Mouse (Mus musculus): ENCODE measurements around the gene Supt6. TPM values are rescaled to one million over a fixed set of nuclear protein-coding genes. Genes with fewer than 3 reads are reported as not detected.
A peak's percentile ranks its signal among the peaks of the same experiment; 100 is the strongest.

The Supt6 gene
- polyA plus RNA-seq, 1 experiment from 2014 or later, result 17.7 TPM

GRCm38 (mm10) chr11:78245261-78245626 lies 543 bp downstream of the Supt6 start:
- under 1% methylated on average over 19 of the region's 19 CpGs for WGBS
- peak overlapping the region; percentile 91 for H3K27ac ChIP-seq (ENCODE audit: low read depth, low read length)
- H3K4me3 ChIP-seq (ENCODE audit: low read depth, low read length), result peak overlapping the region; percentile 51
- ATAC-seq (no peak), DNase-seq (ENCODE audit: low spot score) (no peak)
- H3K9me3 ChIP-seq (replicated peaks; ENCODE audit: control insufficient read depth, low read length), result no peaks in the 10 kb centered on the region
- H3K27me3 ChIP-seq (replicated peaks; ENCODE audit: control insufficient read depth, insufficient read depth, low read length), result no peaks in the 10 kb centered on the region
- peak overlapping the region; percentile 73 for H3K4me2 ChIP-seq (ENCODE audit: low read length)
- H3K4me1 ChIP-seq (ENCODE audit: control insufficient read depth, insufficient read depth, low read length), result peaks cover 19% of the 10 kb centered on the region
- peaks cover 9% of the 10 kb centered on the region for H3K36me3 ChIP-seq (ENCODE audit: control insufficient read depth, insufficient read depth, low read length)
- peak overlapping the region; percentile 77 for H3K9ac ChIP-seq (ENCODE audit: low read length)

- peaks cover 32% of the 10 kb centered on the region for H3K36me3 ChIP-seq (ENCODE audit: control insufficient read depth, insufficient read depth, low read length)
- H3K9me3 ChIP-seq (replicated peaks; ENCODE audit: control insufficient read depth, low read length), result no peaks in the 10 kb centered on the region
- no peak overlapping the region for H3K27ac ChIP-seq (ENCODE audit: low read depth, low read length)
- peaks cover 8% of the 10 kb centered on the region for H3K4me1 ChIP-seq (ENCODE audit: control insufficient read depth, insufficient read depth, low read length)
- no peak for ATAC-seq
- no peak for DNase-seq (ENCODE audit: low spot score)
- H3K4me2 ChIP-seq (ENCODE audit: low read length), result no peak overlapping the region
- no peak overlapping the region for H3K9ac ChIP-seq (ENCODE audit: low read length)
- 88% methylated on average over 9 of the region's 9 CpGs for WGBS
- no peak overlapping the region for H3K4me3 ChIP-seq (ENCODE audit: low read depth, low read length)
- no peaks in the 10 kb centered on the region for H3K27me3 ChIP-seq (replicated peaks; ENCODE audit: control insufficient read depth, insufficient read depth, low read length)
Observed at GRCm38 (mm10) chr11:78240193-78240857, 5.5 kb downstream of the Supt6 start.

- no peak for DNase-seq (ENCODE audit: low spot score)
- no peak overlapping the region for H3K27ac ChIP-seq (ENCODE audit: low read depth, low read length)
- no peak overlapping the region for H3K4me3 ChIP-seq (ENCODE audit: low read depth, low read length)
- H3K36me3 ChIP-seq (ENCODE audit: control insufficient read depth, insufficient read depth, low read length), result peaks cover 79% of the 10 kb centered on the region
- no peak overlapping the region for H3K4me2 ChIP-seq (ENCODE audit: low read length)
- ATAC-seq, result no peak
- no peak overlapping the region for H3K9ac ChIP-seq (ENCODE audit: low read length)
- no peaks in the 10 kb centered on the region for H3K27me3 ChIP-seq (replicated peaks; ENCODE audit: control insufficient read depth, insufficient read depth, low read length)
- no peaks in the 10 kb centered on the region for H3K4me1 ChIP-seq (ENCODE audit: control insufficient read depth, insufficient read depth, low read length)
- 90% methylated on average over 6 of the region's 6 CpGs for WGBS
- H3K9me3 ChIP-seq (replicated peaks; ENCODE audit: control insufficient read depth, low read length), result no peaks in the 10 kb centered on the region
Observed at GRCm38 (mm10) chr11:78231518-78231917, 14.3 kb downstream of the Supt6 start.

DNA sequence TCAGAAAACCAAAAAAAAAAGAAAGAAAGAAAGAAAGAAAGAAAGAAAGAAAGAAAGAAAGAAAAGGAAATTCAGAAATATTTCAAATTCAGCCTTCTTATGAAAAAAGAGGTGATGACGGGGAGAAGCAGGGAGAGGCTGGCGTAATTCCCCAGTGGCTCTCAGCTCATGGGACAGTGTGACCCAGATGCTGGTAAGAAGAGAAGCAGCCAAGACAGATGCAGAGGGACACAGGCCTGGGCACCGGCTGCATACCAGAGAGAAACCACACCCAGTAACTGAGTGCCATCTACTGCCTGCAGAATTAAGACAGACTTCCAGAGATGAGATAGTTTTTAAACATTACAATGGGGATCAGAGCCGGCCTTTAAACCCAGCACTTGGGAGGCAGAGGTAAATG lies 22.2 kb downstream of the Supt6 start:
- Histone ChIP-seq H3K27ac (ENCODE audit: low read depth, low read length) (no peak overlapping the region), H3K4me1 (ENCODE audit: control insufficient read depth, insufficient read depth, low read length) (no peaks in the 10 kb centered on the region), H3K4me2 (ENCODE audit: low read length) (no peak overlapping the region), H3K27me3 (replicated peaks; ENCODE audit: control insufficient read depth, insufficient read depth, low read length) (no peaks in the 10 kb centered on the region), H3K9ac (ENCODE audit: low read length) (no peak overlapping the region), H3K9me3 (replicated peaks; ENCODE audit: control insufficient read depth, low read length) (no peaks in the 10 kb centered on the region), H3K4me3 (ENCODE audit: low read depth, low read length) (no peak overlapping the region), H3K36me3 (ENCODE audit: control insufficient read depth, insufficient read depth, low read length) (peaks cover 98% of the 10 kb centered on the region)
- DNase-seq (ENCODE audit: low spot score) (no peak), ATAC-seq (no peak)
- WGBS, result 92% methylated on average over 4 of the region's 4 CpGs

- no peak overlapping the region for H3K4me2 ChIP-seq (ENCODE audit: low read length)
- no peaks in the 10 kb centered on the region for H3K27me3 ChIP-seq (replicated peaks; ENCODE audit: control insufficient read depth, insufficient read depth, low read length)
- no peak for DNase-seq (ENCODE audit: low spot score)
- H3K9me3 ChIP-seq (replicated peaks; ENCODE audit: control insufficient read depth, low read length), result no peaks in the 10 kb centered on the region
- H3K4me1 ChIP-seq (ENCODE audit: control insufficient read depth, insufficient read depth, low read length), result no peaks in the 10 kb centered on the region
- no peak overlapping the region for H3K9ac ChIP-seq (ENCODE audit: low read length)
- 94% methylated on average over 11 of the region's 11 CpGs for WGBS
- H3K27ac ChIP-seq (ENCODE audit: low read depth, low read length), result no peak overlapping the region
- H3K36me3 ChIP-seq (ENCODE audit: control insufficient read depth, insufficient read depth, low read length), result peaks cover 98% of the 10 kb centered on the region
- no peak overlapping the region for H3K4me3 ChIP-seq (ENCODE audit: low read depth, low read length)
- ATAC-seq, result no peak
Observed at GRCm38 (mm10) chr11:78215709-78216317, 30.0 kb downstream of the Supt6 start.

- peaks cover 99% of the 10 kb centered on the region for H3K36me3 ChIP-seq (ENCODE audit: control insufficient read depth, insufficient read depth, low read length)
- ATAC-seq (no peak), DNase-seq (ENCODE audit: low spot score) (no peak)
- H3K27ac ChIP-seq (ENCODE audit: low read depth, low read length), result no peak overlapping the region
- no peaks in the 10 kb centered on the region for H3K4me1 ChIP-seq (ENCODE audit: control insufficient read depth, insufficient read depth, low read length)
- 94% methylated on average over 14 of the region's 14 CpGs for WGBS
- H3K27me3 ChIP-seq (replicated peaks; ENCODE audit: control insufficient read depth, insufficient read depth, low read length), result no peaks in the 10 kb centered on the region
- H3K4me2 ChIP-seq (ENCODE audit: low read length), result no peak overlapping the region
- no peak overlapping the region for H3K4me3 ChIP-seq (ENCODE audit: low read depth, low read length)
- H3K9ac ChIP-seq (ENCODE audit: low read length), result no peak overlapping the region
- no peaks in the 10 kb centered on the region for H3K9me3 ChIP-seq (replicated peaks; ENCODE audit: control insufficient read depth, low read length)
Observed at GRCm38 (mm10) chr11:78213086-78213817, 32.5 kb downstream of the Supt6 start.

- Histone ChIP-seq H3K9ac (ENCODE audit: low read length) (no peak overlapping the region), H3K27ac (ENCODE audit: low read depth, low read length) (no peak overlapping the region), H3K9me3 (replicated peaks; ENCODE audit: control insufficient read depth, low read length) (no peaks in the 10 kb centered on the region), H3K36me3 (ENCODE audit: control insufficient read depth, insufficient read depth, low read length) (peaks cover 99% of the 10 kb centered on the region), H3K27me3 (replicated peaks; ENCODE audit: control insufficient read depth, insufficient read depth, low read length) (no peaks in the 10 kb centered on the region), H3K4me1 (ENCODE audit: control insufficient read depth, insufficient read depth, low read length) (no peaks in the 10 kb centered on the region), H3K4me3 (ENCODE audit: low read depth, low read length) (no peak overlapping the region), H3K4me2 (ENCODE audit: low read length) (no peak overlapping the region)
- no peak for DNase-seq (ENCODE audit: low spot score)
- 93% methylated on average over 5 of the region's 5 CpGs for WGBS
- no peak for ATAC-seq
Observed at GRCm38 (mm10) chr11:78211513-78211912, 34.3 kb downstream of the Supt6 start.

DNA sequence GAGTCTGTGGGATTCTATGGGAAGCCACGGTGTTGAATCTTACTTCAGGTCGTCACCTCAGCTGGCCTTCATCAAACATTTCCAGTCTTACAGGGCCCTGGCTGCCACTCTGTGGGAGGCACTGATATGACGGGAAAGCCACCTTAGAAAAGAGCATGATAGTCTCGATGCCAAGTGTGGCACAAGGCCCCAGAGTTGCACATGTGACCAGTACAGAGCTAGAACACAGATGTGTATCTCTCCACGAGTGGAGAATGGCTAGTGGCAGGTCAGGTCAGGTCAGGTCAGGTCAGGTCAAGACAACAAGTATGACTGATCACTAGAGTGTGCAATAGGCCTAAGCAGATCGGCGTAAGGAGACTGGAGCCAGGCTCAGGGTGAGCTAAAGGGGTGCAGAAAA lies 35.2 kb downstream of the Supt6 start:
- 93% methylated on average over 7 of the region's 7 CpGs for WGBS
- no peaks in the 10 kb centered on the region for H3K27me3 ChIP-seq (replicated peaks; ENCODE audit: control insufficient read depth, insufficient read depth, low read length)
- no peak overlapping the region for H3K27ac ChIP-seq (ENCODE audit: low read depth, low read length)
- no peak overlapping the region for H3K4me2 ChIP-seq (ENCODE audit: low read length)
- peaks cover 99% of the 10 kb centered on the region for H3K36me3 ChIP-seq (ENCODE audit: control insufficient read depth, insufficient read depth, low read length)
- DNase-seq (ENCODE audit: low spot score) (no peak), ATAC-seq (no peak)
- no peak overlapping the region for H3K4me3 ChIP-seq (ENCODE audit: low read depth, low read length)
- H3K9me3 ChIP-seq (replicated peaks; ENCODE audit: control insufficient read depth, low read length), result no peaks in the 10 kb centered on the region
- H3K4me1 ChIP-seq (ENCODE audit: control insufficient read depth, insufficient read depth, low read length), result no peaks in the 10 kb centered on the region
- no peak overlapping the region for H3K9ac ChIP-seq (ENCODE audit: low read length)

- H3K9me3 ChIP-seq (replicated peaks; ENCODE audit: control insufficient read depth, low read length), result no peaks in the 10 kb centered on the region
- no peak overlapping the region for H3K9ac ChIP-seq (ENCODE audit: low read length)
- no peak for ATAC-seq
- DNase-seq (ENCODE audit: low spot score), result no peak
- H3K4me2 ChIP-seq (ENCODE audit: low read length), result no peak overlapping the region
- H3K4me3 ChIP-seq (ENCODE audit: low read depth, low read length), result no peak overlapping the region
- peaks cover 100% of the 10 kb centered on the region for H3K36me3 ChIP-seq (ENCODE audit: control insufficient read depth, insufficient read depth, low read length)
- H3K27me3 ChIP-seq (replicated peaks; ENCODE audit: control insufficient read depth, insufficient read depth, low read length), result no peaks in the 10 kb centered on the region
- no peaks in the 10 kb centered on the region for H3K4me1 ChIP-seq (ENCODE audit: control insufficient read depth, insufficient read depth, low read length)
- no peak overlapping the region for H3K27ac ChIP-seq (ENCODE audit: low read depth, low read length)
- WGBS, result 92% methylated on average over 6 of the region's 6 CpGs
Observed at GRCm38 (mm10) chr11:78209886-78210285, 35.9 kb downstream of the Supt6 start.
